Mouse (Mus musculus) cerebellum, adult 18-20 months (tissue): ENCODE measurements around the gene Hist1h2bb.
A peak's percentile ranks its signal among the peaks of the same experiment; 100 is the strongest.
"Not testable (repeated sequence)": the region's sequence is repeated elsewhere in the genome, so short reads cannot be mapped to it uniquely, and the experiment has no call there.

Experiments used
- DNase-seq, 2 experiments: peaks; one replicate each; pipeline ENCODE4 v3.0.0; 2021

Gene Hist1h2bb

DNA sequence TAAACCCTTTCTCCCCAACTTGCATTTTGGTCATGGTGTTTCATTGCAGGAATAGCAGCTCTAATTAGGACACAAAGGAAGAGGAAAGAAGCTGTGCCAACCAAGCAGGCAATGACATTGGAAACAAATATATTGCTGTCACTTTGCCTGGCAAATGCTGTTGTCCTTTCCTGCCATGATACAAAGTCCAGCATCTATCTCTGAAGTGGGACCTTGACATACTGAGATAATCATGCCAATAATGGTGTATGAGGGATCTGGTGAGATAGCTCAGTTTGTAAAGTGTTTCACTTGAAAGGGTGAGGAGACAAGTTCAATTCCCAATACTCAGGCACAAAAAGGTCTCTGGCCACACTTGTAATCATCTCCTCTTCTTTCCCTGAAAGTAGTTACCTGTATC is 20.2 kb downstream of the Hist1h2bb start:
- no peak for DNase-seq

DNA sequence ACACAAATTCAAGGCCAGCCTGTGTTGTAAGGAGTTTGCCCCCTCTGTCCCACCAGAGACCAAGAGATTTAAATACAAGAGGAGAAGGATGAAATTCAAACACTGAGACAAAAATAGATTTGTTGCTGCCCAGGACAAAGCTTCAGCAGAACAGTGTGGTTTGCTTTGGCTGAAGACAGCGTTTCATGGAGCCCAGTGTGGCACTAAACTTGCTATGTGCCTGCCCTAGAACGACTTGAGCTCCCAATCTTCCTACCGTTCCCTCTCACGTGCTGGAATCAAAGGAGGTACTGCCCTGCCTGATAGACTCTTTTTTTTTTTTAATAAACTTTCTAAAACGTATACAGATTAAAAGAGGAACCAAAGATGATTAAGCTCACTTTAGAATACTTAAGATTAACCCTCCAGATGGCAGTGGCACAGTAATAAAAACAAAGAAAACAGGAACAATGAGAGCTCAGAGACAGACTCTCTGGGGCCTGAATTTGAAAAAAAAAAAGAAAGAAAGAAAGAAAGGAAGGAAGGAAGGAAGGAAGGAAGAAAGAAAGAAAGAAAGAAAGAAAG is 22.4 kb downstream of the Hist1h2bb start:
- DNase-seq = no peak

DNA sequence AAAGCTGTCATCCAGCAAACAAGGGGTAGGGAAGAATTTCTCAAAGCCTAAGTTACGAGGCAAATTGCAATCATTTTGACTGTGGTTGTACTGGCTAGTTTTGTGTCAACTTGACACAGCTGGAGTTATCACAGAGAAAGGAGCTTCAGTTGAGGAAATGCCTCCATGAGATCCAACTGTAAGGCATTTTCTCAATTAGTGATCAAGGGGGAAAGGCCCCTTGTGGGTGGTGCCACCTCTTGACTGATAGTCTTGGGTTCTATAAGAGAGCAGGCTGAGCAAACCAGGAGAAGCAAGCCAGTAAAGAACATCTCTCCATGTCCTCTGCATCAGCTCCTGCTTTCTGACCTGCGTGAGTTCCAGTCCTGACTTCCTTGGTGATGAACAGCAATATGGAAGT is 23.1 kb downstream of the Hist1h2bb start, which contains the start of gene Trim38:
TSS of gene Trim38 (plus strand) at position 301 of the 400 bp plus-strand sequence.
- not testable (repeated sequence) for DNase-seq

DNA sequence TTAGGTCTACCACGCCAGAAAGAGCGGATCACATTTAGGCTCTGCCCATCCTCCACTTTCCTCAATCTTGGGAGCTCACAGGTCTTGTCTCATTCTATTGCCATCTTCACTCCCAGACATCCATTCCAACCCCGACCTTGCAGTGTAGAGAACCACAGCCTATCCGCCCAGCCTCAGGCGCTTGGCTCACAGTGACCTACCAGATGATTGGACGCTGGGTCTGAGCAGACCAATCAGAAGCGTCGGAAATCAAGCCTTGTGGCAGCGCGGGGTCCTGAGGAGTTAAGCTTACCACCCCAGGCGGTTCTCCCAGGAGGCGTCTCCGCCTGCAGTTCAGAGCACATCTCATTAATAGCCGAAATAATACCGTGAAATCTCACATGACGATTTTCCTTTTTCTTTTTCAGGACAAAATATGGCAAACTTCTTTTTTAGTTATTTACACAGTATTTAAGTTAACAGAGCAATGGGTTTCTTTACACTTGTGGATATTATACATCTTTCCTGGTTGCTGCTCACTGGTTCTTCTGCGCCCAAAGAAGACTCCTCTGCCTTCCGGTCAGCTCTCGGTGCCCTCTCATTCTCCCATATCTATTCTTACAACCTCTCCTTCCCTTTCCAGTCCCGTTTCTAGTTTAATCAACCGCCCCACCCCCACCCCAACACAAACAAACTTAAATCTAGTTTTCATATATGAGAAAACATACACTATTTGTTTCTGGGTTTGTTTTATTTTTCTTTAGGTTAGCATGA is 26.2 kb downstream of the Hist1h2bb start:
- peak in 1 of 2 experiments; percentile 12 for DNase-seq

DNA sequence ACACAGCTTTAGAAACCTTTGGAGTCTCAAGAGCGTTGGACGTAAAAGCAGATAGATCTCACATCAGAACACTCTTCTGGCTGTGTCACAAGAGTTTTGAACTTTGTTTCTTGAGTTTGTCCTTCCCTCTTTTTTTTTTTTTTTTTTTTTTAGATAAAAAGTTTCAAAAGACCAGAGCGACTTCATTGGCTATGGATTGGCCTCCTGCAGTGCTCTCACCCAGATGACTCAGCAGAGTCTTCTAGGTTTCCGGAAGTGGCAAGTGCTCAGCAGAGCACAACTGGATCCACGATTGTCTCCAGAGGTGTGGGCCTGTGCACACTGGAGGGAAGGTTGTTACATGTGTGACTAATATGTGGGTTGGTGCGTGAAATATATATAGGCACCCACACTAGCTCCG is 31.8 kb downstream of the Hist1h2bb start:
- DNase-seq = no peak

DNA sequence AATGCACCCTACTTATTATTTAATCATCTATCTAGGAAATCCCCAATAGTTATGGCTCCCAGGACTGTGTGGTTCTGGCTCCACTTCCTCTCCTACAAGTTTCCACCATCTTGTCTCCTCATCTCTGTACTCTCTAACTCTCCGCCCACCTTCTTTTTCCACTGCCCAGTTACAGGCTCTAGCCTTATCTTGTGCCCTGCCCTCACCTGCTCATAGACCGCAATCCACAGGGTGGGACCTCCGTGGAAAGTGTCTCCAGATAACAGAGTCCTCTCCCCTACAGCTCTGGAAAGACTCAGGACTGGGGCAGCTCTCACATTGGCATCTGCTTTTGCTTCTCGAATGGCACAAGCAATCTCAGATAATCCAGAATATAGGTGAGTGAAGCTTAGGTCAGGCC is 32.5 kb downstream of the Hist1h2bb start:
- DNase-seq = no peak

DNA sequence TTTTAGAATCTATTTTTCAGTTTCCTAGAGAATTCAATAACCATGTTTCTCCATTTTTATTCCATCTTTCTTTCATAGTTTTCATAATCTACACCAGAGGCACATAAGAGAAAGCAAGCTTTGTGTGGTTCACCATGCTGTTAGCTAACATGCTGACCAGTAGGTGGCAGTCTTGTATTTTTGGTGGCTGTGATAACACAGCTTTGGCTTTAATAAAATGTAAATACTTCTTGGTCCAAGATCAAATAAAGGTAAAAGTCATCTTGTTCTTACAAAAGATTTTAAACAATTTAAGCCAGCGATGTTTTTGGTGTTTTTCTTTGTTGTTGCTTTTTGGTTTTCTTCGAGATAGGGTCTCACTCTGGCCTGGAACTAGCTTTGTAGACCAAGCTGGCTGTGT is 46.0 kb downstream of the Hist1h2bb start:
- DNase-seq = peak; percentile 36 to 44
